Mouse (Mus musculus) lung, adult 2 months (tissue): ENCODE results near the gene Rplp0.
A peak's percentile ranks its signal among the peaks of the same experiment; 100 is the strongest.

Source experiments
- CTCF ChIP-seq: fragments of 200-500 bp; IDR thresholded peaks from 2 replicates; pipeline ENCODE4 v1.5.1; 2011; ENCODE audit warnings: mild to moderate bottlenecking, low read length, control low read depth; ENCODE audit not compliant: insufficient read depth
- POLR2A ChIP-seq: fragments of 200-500 bp; IDR thresholded peaks from 2 replicates; pipeline ENCODE4 v1.6.1; 2011; ENCODE audit warnings: low read depth, mild to moderate bottlenecking, control low read depth, low read length, borderline replicate concordance; ENCODE audit errors: extremely low read depth

- TF ChIP-seq POLR2A (peak; percentile 18; the same call in 1 of the 2 replicates), CTCF (no peak)
Observed at GRCm38 (mm10) chr5:115521553-115522461, 37.5 kb upstream of the Rplp0 start.
